Mouse (Mus musculus) limb, embryonic 14.5 days (tissue): ENCODE results near the gene Gm20821. TPM values are rescaled to one million over a fixed set of nuclear protein-coding genes. Genes with fewer than 3 reads are reported as not detected.
"Not testable (repeated sequence)": the region's sequence is repeated elsewhere in the genome, so short reads cannot be mapped to it uniquely, and the experiment has no call there.

ENCODE experiments used
- ATAC-seq: fragments of 200-750 bp; cut with Nextera tagmentation; 2 replicates; pipeline ENCODE4 v1.8.0; 2017; ENCODE audit warnings: low read depth, moderate number of reproducible peaks, moderate TSS enrichment; ENCODE audit not compliant: low FRiP score
- DNase-seq: peaks from one replicate; pipeline ENCODE4 v3.0.0-alpha.2; 2015; ENCODE audit warnings: low spot score
- H3K27ac ChIP-seq: fragments of 300-500 bp; sonication (generic); replicated peaks from 2 replicates; pipeline ENCODE4 v1.5.1; 2014; ENCODE audit warnings: low read depth, mild to moderate bottlenecking, low read length, moderate library complexity, mixed read lengths
- H3K27me3 ChIP-seq: fragments of 300-500 bp; sonication (generic); 2 replicates; pipeline ENCODE4 v1.6.1; 2014; ENCODE audit warnings: low read length, mixed read lengths; ENCODE audit not compliant: control insufficient read depth, insufficient read depth
- H3K36me3 ChIP-seq: fragments of 300-500 bp; sonication (generic); 2 replicates; pipeline ENCODE4 v1.6.1; 2014; ENCODE audit warnings: mild to moderate bottlenecking, low read length, moderate library complexity, mixed read lengths; ENCODE audit not compliant: control insufficient read depth, insufficient read depth
- H3K4me1 ChIP-seq: fragments of 300-500 bp; sonication (generic); 2 replicates; pipeline ENCODE4 v1.6.1; 2014; ENCODE audit warnings: antibody characterized with exemption, low read length, mixed read lengths; ENCODE audit not compliant: control insufficient read depth, insufficient read depth
- H3K4me2 ChIP-seq: fragments of 300-500 bp; sonication (generic); replicated peaks from 2 replicates; pipeline ENCODE4 v1.6.1; 2014; ENCODE audit warnings: low read depth, mild to moderate bottlenecking, low read length, moderate library complexity; ENCODE audit not compliant: severe bottlenecking
- H3K4me3 ChIP-seq: fragments of 300-500 bp; sonication (generic); replicated peaks from 2 replicates; pipeline ENCODE4 v1.5.1; 2014; ENCODE audit warnings: low read length
- H3K9ac ChIP-seq: fragments of 300-500 bp; sonication (generic); 2 replicates; pipeline ENCODE4 v1.6.1; 2014; ENCODE audit warnings: mild to moderate bottlenecking, low read depth, low read length, moderate library complexity; ENCODE audit not compliant: severe bottlenecking
- H3K9me3 ChIP-seq: fragments of 300-500 bp; sonication (generic); 2 replicates; pipeline ENCODE4 v1.6.1; 2016; ENCODE audit warnings: low read length; ENCODE audit not compliant: control insufficient read depth
- WGBS: fragments of 180-500 bp; shearing (Covaris S2); extraction: QIAGEN DNeasy Blood & Tissue Kit; methylation state at CpG from one replicate; pipeline ENCODE4 v1.1.7; 2014; 5-methylcytosine and 5-hydroxymethylcytosine counted together
- polyA plus RNA-seq, 2 experiments: library from polyadenylated mRNA; depleted of rRNA in 1 of 2; stranded (reverse) in 1 of 2; unstranded in 1 of 2; fragments of >200 nt; fragmentation: Nextera tagmentation in 1 of 2; extraction: Ambion mirVana in 1 of 2; gene quantifications; 2 replicates each; pipeline versions ENCODE4 v1.2.1 to v1.2.3; 2012 to 2014

Gene Gm20821
- polyA plus RNA-seq (2012; rRNA removed) (not detected in 2 replicates), polyA plus RNA-seq (2014; fragmentation: Nextera tagmentation; extraction: Ambion mirVana) (not detected in 2 replicates)

- not testable (repeated sequence) for H3K27me3 ChIP-seq, ATAC-seq, H3K9ac ChIP-seq, DNase-seq, H3K4me3 ChIP-seq, H3K36me3 ChIP-seq, H3K9me3 ChIP-seq, H3K4me2 ChIP-seq, H3K27ac ChIP-seq, H3K4me1 ChIP-seq
- 44% methylated on average over 2 of the region's 2 CpGs for WGBS
Observed at GRCm38 (mm10) chrY:9781504-9781903, at the start of gene Gm20821. Gene Gm20821, plus strand, starts transcription at chrY:9781804.
